Mouse (Mus musculus): ENCODE results near the gene Clasrp.

Clasrp gene

GRCm38 (mm10) chr7:19603849-19604605 is at the start of gene Clasrp:
TSS of gene Clasrp (minus strand) at chr7:19604486.
- DNase-seq, result peak; percentile 99

GRCm38 (mm10) chr7:19652614-19653013 is 48.3 kb upstream of the Clasrp start:
- no peak for DNase-seq

GRCm38 (mm10) chr7:19651063-19651786 is 46.9 kb upstream of the Clasrp start:
- no peak for DNase-seq

GRCm38 (mm10) chr7:19641223-19641622 is 36.9 kb upstream of the Clasrp start:
- DNase-seq, result no peak

DNA sequence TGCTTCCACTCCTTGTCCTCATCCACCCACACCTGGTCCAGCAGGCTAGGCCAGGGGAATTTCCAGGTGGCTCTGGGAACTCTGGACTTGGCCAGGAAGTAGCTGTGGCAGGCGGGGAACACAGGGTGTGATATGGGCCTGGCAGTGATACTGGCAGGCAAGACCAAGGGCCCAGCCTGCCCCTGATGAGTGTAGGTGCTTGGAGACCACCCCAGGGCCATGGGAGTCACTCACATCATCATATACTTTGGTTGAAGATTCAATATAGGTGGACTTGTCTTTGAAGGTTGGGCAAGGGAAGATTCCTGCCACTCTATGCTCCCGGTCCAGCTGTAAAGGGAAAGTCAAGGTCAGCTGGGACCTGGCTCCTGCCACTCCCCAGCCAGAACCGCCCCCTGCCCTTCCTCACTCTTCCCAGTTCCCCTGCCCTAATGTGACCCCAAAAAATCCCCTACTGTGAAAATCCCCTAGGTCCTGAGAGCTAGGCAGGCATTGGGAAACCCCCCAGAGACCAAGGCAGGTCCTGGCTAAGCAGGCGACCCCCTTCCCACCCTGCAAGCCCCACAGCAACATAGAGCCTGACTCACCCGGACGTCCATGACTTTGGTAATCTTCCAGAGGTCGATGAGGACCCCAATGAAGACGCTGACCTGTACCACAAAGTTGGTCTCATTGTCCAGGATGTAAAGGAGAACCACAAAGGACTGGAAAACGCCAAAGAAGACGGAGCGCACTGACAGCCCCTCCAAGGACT is 31.0 kb upstream of the Clasrp start:
- no peak for DNase-seq

DNA sequence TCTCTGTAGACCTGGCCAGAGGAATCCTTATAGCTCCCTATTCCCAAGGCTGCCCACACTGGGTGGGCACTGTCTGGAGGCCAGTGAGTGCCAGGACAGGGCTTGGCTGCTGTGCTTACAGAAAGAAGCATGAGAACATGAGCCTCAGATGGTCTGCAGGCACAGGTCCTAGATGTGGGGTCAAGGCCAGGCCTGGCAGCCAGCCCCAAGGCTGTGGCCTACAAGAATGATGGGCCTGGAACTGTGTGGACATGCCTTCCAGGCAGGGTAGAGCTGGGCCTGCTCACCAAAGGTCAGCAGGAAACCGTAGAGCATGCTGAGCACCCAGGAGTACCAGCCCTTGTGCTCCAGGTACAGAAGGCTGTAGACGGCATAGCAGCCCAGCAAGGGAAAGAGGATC is 30.3 kb upstream of the Clasrp start:
- no peak for DNase-seq

GRCm38 (mm10) chr7:19633855-19634254 is 29.6 kb upstream of the Clasrp start:
- no peak for DNase-seq

GRCm38 (mm10) chr7:19633197-19633596 is 28.9 kb upstream of the Clasrp start:
- DNase-seq, result no peak

DNA sequence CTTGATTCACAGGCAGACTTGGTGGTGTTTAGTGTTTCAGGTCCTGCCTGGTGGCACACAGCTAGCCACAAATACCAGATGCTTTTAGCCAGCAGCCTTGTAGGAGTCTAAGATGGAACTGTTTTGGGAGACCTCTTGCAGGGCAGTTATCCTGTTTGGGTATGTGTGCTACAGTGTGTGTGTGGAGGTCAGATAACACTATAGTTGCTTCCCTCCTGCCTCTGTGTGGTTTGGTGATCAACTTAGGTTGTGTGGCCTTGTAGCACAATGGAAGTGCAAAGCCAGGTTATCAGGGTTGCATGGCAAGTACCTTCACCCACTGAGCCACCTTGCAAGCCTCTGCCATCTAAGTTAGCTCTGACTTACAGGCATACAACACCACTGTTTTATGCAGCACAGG is 28.4 kb upstream of the Clasrp start:
- no peak for DNase-seq

GRCm38 (mm10) chr7:19632275-19632674 is 28.0 kb upstream of the Clasrp start:
- DNase-seq, result no peak

- peak; percentile 92 for DNase-seq
Measured at GRCm38 (mm10) chr7:19629361-19629734, 25.1 kb upstream of the Clasrp start, which contains the start of gene Relb. TSS of gene Relb (minus strand) at chr7:19629438.

- peak; percentile 96 for DNase-seq
Measured at GRCm38 (mm10) chr7:19628536-19629360, 24.5 kb upstream of the Clasrp start.

DNA sequence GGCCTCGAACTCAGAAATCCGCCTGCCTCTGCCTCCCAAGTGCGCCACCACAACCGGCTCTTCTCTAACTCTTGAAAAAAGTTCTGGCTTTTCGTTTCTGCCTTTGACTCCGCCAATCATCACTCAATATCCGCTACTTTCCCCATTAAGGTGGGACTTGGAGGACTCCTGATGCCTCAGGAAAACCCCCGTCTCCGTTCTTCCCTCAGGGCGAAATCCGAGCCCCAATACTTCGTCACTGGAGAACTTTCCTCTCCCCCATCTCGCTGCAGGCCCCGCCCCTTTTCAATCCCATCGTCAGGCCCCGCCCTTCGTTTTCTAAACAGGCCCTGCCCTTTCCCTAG is 23.9 kb upstream of the Clasrp start:
- DNase-seq, result no peak

DNA sequence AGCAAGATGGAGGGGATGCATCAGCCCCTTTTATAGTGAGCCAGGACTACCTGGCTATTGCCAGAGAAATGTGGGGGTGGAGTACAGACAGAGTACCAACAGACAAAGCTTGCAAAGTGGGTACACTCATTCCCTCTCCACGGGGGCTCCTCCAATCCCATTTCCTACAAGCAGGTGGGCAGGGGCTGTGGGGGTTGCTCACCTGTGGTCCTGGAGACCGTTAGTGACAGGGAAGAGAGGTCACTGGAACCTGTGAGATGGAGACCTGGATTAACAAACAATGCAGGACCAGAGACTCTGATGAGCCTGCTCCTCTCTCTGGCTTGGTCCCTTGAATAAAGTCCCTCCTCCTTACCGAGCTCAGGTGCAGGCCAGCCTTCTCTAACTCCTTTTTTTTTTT is 23.4 kb upstream of the Clasrp start:
- peak; percentile 14 for DNase-seq

GRCm38 (mm10) chr7:19623433-19623832 is 19.1 kb upstream of the Clasrp start:
- no peak for DNase-seq

DNA sequence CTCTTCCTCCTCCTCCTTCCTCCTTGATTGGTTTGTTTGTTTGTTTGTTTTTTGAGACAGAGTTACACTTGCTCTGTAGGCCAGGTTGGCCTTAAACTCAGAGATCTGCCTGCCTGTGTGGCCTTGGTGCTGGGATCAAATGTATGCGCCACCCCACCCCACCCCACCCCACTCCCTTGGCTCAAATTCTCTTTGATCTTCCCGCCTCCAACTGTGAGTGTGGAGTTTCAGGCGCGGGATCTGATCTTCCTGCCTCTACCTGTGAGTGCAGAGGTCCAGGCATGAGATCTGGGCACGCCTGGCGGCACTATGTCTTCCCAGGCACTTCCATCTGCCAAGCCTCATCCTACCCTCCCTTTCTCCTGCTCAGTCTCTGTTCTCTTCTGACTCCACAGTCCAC is 18.0 kb upstream of the Clasrp start:
- DNase-seq, result no peak

DNA sequence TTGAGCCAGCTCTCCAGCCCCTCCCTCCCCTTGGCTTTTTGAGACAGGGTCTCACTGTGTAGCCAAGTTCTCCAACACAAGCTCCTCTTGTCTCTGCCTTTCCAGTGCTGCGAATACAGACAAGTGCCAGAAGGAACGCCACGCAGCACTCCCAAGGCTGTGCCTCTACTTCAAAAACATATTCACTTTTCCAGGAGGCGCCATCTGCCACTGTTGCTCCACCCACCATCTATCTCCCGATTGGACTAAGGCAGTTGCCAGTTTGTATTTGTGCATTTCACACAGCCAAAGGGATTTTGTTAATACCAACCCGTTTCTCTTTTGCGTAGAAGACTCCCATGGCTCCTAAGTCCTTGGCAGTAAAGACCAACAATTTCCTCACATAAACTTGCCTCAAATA is 16.5 kb upstream of the Clasrp start:
- no peak for DNase-seq

DNA sequence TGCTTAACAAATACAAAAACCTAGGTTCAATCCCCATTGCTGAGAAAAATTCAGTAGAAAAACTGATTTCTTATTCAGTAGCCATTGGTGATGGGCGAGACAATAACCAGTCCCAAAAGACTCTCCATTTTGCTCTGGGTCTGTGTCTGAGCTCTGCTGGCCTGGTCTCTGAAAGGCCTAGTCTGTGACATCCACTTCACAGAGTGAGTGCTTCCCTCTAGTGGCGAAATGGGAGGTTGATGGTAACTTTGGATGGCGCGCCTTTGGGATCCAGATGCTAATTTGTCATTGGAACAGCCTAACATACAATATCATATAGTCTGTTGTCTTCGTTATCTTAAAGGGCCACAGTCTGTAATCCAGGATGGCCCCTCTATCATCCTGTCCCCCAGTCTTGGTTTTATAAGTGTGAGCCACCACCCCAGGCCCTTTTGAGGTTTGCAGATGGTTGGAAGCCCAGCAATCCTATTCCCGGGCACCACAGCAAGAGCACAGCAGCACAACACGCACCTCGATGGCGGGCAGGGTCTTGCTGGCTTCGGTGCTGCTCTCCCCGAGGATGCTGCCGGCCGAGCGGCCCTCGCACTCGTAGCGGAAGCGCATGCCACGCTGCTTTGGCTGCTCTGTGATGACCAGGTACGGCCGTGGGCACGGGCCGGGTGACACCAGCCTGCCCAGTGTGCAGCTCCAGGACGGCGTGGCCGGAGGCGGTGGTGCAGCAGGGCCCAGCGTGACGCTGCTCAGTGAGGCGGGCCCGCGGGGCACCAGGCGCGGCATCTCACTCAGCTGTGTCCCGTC is 14.9 kb upstream of the Clasrp start:
- peak; percentile 69 for DNase-seq

GRCm38 (mm10) chr7:19615036-19615577 is 10.8 kb upstream of the Clasrp start:
- no peak for DNase-seq

GRCm38 (mm10) chr7:19610969-19611368 is 6.7 kb upstream of the Clasrp start:
- no peak for DNase-seq

- no peak for DNase-seq
Measured at GRCm38 (mm10) chr7:19609641-19610332, 5.5 kb upstream of the Clasrp start.

Data from thymus, postnatal 14 days (tissue).